Mouse (Mus musculus) myocyte (in vitro differentiated cells): ENCODE results near the gene Capn3. TPM values are rescaled to one million over a fixed set of nuclear protein-coding genes. Genes with fewer than 3 reads are reported as not detected.
A peak's percentile ranks its signal among the peaks of the same experiment; 100 is the strongest.

Source experiments
- H3K27me3 ChIP-seq: one replicate; pipeline ENCODE4 v1.6.1; 2011; ENCODE audit not compliant: control insufficient read depth, insufficient read depth, insufficient read length
- H3K36me3 ChIP-seq: one replicate; pipeline ENCODE4 v1.6.1; 2011; ENCODE audit not compliant: control insufficient read depth, insufficient read depth
- H3K4me2 ChIP-seq: one replicate; pipeline ENCODE4 v1.6.1; 2011; ENCODE audit warnings: low read depth, control low read depth
- H3K4me3 ChIP-seq: one replicate; pipeline ENCODE4 v1.5.1; 2011; ENCODE audit warnings: mild to moderate bottlenecking, control low read depth, moderate library complexity
- H3K79me2 ChIP-seq: one replicate; pipeline ENCODE4 v1.6.1; 2011; ENCODE audit not compliant: control insufficient read depth, insufficient read depth
- H3ac ChIP-seq: one replicate; pipeline ENCODE4 v1.6.1; 2011; ENCODE audit not compliant: control insufficient read depth, insufficient read length
- CEBPB ChIP-seq: IDR thresholded peaks from 2 replicates; pipeline ENCODE4 v1.6.1; 2011; ENCODE audit warnings: mild to moderate bottlenecking, moderate library complexity; ENCODE audit not compliant: poor library complexity, insufficient read depth, severe bottlenecking
- E2F4 ChIP-seq: IDR thresholded peaks from one replicate; pipeline ENCODE4 v1.6.1; 2011; ENCODE audit warnings: mild to moderate bottlenecking, control low read depth, moderate library complexity; ENCODE audit not compliant: insufficient read depth
- MAX ChIP-seq: IDR thresholded peaks from one replicate; pipeline ENCODE4 v1.6.1; 2011; ENCODE audit warnings: low read depth, mild to moderate bottlenecking, control low read depth
- MYOD1 ChIP-seq, 3 experiments: IDR thresholded peaks; one replicate each; pipeline ENCODE4 v1.6.1; 2011; ENCODE audit warnings: control low read depth in 2 of 3, low read depth in 2 of 3, mild to moderate bottlenecking in 2 of 3, moderate library complexity in 1 of 3; ENCODE audit not compliant: insufficient read length in 2 of 3, control insufficient read depth in 1 of 3
- MYOG ChIP-seq, 3 experiments: IDR thresholded peaks; one replicate each; pipeline ENCODE4 v1.6.1; 2011; ENCODE audit warnings: control low read depth in 2 of 3, low read depth in 2 of 3, mild to moderate bottlenecking in 2 of 3; ENCODE audit not compliant: insufficient read length in 2 of 3, control insufficient read depth in 1 of 3, insufficient read depth in 1 of 3
- POLR2A ChIP-seq: IDR thresholded peaks from one replicate; pipeline ENCODE4 v1.6.1; 2011; ENCODE audit warnings: low read depth, mild to moderate bottlenecking, control low read depth, moderate library complexity; ENCODE audit not compliant: insufficient read length
- POLR2AphosphoS2 ChIP-seq: IDR thresholded peaks from one replicate; pipeline ENCODE4 v1.6.1; 2011; ENCODE audit warnings: low read depth, control low read depth; ENCODE audit not compliant: insufficient read length
- REST ChIP-seq: IDR thresholded peaks from one replicate; pipeline ENCODE4 v1.6.1; 2011; ENCODE audit warnings: mild to moderate bottlenecking, control low read depth, moderate library complexity; ENCODE audit not compliant: insufficient read depth, insufficient read length
- SRF ChIP-seq: IDR thresholded peaks from one replicate; pipeline ENCODE4 v1.6.1; 2011; ENCODE audit warnings: low read depth; ENCODE audit not compliant: control insufficient read depth, insufficient read length
- TCF12 ChIP-seq: IDR thresholded peaks from one replicate; pipeline ENCODE4 v1.6.1; 2011; ENCODE audit warnings: mild to moderate bottlenecking, control low read depth; ENCODE audit not compliant: poor library complexity, insufficient read depth, severe bottlenecking
- TCF3 ChIP-seq: IDR thresholded peaks from one replicate; pipeline ENCODE4 v1.6.1; 2011; ENCODE audit warnings: low read depth, control low read depth; ENCODE audit not compliant: insufficient read length
- USF1 ChIP-seq: IDR thresholded peaks from one replicate; pipeline ENCODE4 v1.6.1; 2011; ENCODE audit warnings: low read depth, mild to moderate bottlenecking, control low read depth, moderate library complexity
- polyA plus RNA-seq: library from polyadenylated mRNA; unstranded; fragments of >200 nt; fragmentation: generic; extraction: Trizol; gene quantifications from one replicate; pipeline ENCODE4 v1.2.1, GENCODE M21; 2012; ENCODE audit warnings: missing spikeins

Gene Capn3
- polyA plus RNA-seq, 1 experiment, result 15.9 TPM

DNA sequence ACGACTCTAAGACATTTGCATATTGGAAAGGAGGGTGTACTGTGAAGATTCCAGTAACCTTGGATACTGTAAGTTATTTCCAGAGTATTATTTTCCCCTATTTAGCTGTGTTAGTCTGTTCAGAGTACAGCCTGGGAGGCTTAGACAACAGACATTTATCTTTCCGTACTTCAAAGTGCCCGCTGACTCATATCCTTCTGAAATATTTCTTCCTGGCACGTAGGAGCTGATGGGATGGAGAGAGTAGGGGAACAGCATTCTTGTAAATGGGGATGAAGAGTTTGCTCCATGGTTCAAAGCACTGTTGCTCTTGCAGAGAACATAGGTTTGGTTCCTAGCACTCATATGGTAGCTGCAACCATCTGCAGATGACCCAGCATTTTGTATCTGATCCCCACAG, 3.2 kb upstream of the Capn3 start:
- Histone ChIP-seq H3K4me3 (no peak overlapping the region), H3K27me3 (no peaks in the 10 kb centered on the region), H3ac (no peak overlapping the region), H3K36me3 (no peaks in the 10 kb centered on the region), H3K79me2 (no peaks in the 10 kb centered on the region), H3K4me2 (no peak overlapping the region)
- TF ChIP-seq SRF (no peak), TCF12 (no peak), CEBPB (no peak), MAX (no peak), POLR2AphosphoS2 (no peak), TCF3 (no peak), USF1 (no peak), MYOD1 (IDR thresholded peaks at IDR 0.05; ENCODE audit: control insufficient read depth in 1 of 3, insufficient read length in 2 of 3, low read depth in 2 of 3) (no peak), REST (no peak), MYOG (IDR thresholded peaks at IDR 0.05; ENCODE audit: control insufficient read depth in 1 of 3, insufficient read depth in 1 of 3, insufficient read length in 2 of 3, low read depth in 2 of 3) (no peak), POLR2A (no peak), E2F4 (no peak)

GRCm38 (mm10) chr2:120454987-120455386, 832 bp upstream of the Capn3 start:
- Histone ChIP-seq H3K79me2 (no peaks in the 10 kb centered on the region), H3K36me3 (no peaks in the 10 kb centered on the region), H3K4me2 (no peak overlapping the region), H3K27me3 (no peaks in the 10 kb centered on the region), H3ac (no peak overlapping the region), H3K4me3 (no peak overlapping the region)
- no peak for TF ChIP-seq TCF3
- no peak for TF ChIP-seq SRF
- peak in 1 of 3 experiments; percentile 24 for TF ChIP-seq MYOD1 (IDR thresholded peaks at IDR 0.05; ENCODE audit: control insufficient read depth in 1 of 3, insufficient read length in 2 of 3, low read depth in 2 of 3)
- TF ChIP-seq CEBPB, result no peak
- TF ChIP-seq POLR2AphosphoS2, result no peak
- TF ChIP-seq MYOG (IDR thresholded peaks at IDR 0.05; ENCODE audit: control insufficient read depth in 1 of 3, insufficient read depth in 1 of 3, insufficient read length in 2 of 3, low read depth in 2 of 3), result peak in 1 of 3 experiments; percentile 50

DNA sequence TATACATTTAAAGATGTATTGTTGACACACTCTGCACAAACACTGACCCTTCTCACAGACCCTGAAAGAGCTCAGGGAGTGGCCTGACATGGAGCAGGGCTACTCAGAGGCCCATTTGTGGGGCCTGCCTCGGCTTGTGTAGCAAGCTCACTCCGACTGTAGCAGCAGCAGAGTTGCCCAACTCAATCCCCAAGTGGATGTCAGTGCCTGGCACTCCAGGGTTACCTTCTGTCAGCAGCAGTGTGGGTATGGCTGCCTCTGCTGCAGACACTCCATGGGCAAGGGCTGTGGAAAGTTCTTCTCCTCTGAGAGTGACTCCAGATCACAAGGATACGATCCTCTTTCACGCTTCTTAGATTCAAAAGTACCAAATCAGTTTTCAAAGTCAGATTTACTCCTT, 4.4 kb downstream of the Capn3 start:
- Histone ChIP-seq H3K27me3 (no peaks in the 10 kb centered on the region), H3K4me3 (no peak overlapping the region), H3ac (no peak overlapping the region), H3K36me3 (no peaks in the 10 kb centered on the region), H3K4me2 (no peak overlapping the region), H3K79me2 (no peaks in the 10 kb centered on the region)
- TF ChIP-seq POLR2AphosphoS2 (no peak), E2F4 (no peak), MAX (no peak), MYOG (IDR thresholded peaks at IDR 0.05; ENCODE audit: control insufficient read depth in 1 of 3, insufficient read depth in 1 of 3, insufficient read length in 2 of 3, low read depth in 2 of 3) (no peak), SRF (no peak), MYOD1 (IDR thresholded peaks at IDR 0.05; ENCODE audit: control insufficient read depth in 1 of 3, insufficient read length in 2 of 3, low read depth in 2 of 3) (no peak), USF1 (no peak), TCF3 (no peak), REST (no peak), POLR2A (no peak), CEBPB (no peak), TCF12 (no peak)

DNA sequence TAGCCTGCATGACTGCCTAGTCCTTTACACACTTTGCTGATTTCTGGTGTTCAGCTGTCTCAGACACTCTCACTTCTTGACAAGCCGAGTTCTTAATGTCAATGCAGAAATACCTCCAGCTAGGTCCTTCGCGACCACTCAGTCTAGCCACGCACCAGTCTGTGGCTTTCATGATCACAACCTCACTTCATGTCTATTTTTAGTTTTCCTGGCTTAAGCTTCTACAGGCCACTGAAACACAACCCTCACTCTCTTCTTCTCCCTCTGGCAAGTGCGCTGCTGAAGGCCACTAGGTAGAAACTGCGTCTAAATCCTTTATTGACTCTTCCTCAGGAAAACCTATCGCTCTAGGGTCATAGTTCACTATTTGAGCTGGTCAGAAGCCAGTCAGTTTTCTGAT, 7.5 kb downstream of the Capn3 start:
- no peak overlapping the region for H3ac ChIP-seq
- H3K4me2 ChIP-seq, result peak overlapping the region; percentile 53
- H3K4me3 ChIP-seq, result peak overlapping the region; percentile 8
- TF ChIP-seq CEBPB, result no peak
- no peak for TF ChIP-seq USF1
- TF ChIP-seq E2F4, result no peak
- no peak for TF ChIP-seq POLR2A
- TF ChIP-seq TCF12, result no peak
- TF ChIP-seq REST, result no peak
- no peak for TF ChIP-seq TCF3
- no peak for TF ChIP-seq SRF
- no peak for TF ChIP-seq MYOD1 (IDR thresholded peaks at IDR 0.05; ENCODE audit: control insufficient read depth in 1 of 3, insufficient read length in 2 of 3, low read depth in 2 of 3)
- TF ChIP-seq MYOG (IDR thresholded peaks at IDR 0.05; ENCODE audit: control insufficient read depth in 1 of 3, insufficient read depth in 1 of 3, insufficient read length in 2 of 3, low read depth in 2 of 3), result no peak
- TF ChIP-seq MAX, result no peak
- no peak for TF ChIP-seq POLR2AphosphoS2
- H3K79me2 ChIP-seq, result no peaks in the 10 kb centered on the region
- H3K36me3 ChIP-seq, result no peaks in the 10 kb centered on the region
- no peaks in the 10 kb centered on the region for H3K27me3 ChIP-seq

- Histone ChIP-seq H3K36me3 (no peaks in the 10 kb centered on the region), H3K79me2 (no peaks in the 10 kb centered on the region), H3K4me3 (peak overlapping the region; percentile 8), H3K4me2 (peak overlapping the region; percentile 41), H3ac (no peak overlapping the region), H3K27me3 (no peaks in the 10 kb centered on the region)
- no peak for TF ChIP-seq MAX
- no peak for TF ChIP-seq TCF12
- TF ChIP-seq POLR2A, result no peak
- no peak for TF ChIP-seq POLR2AphosphoS2
- no peak for TF ChIP-seq CEBPB
- no peak for TF ChIP-seq TCF3
- no peak for TF ChIP-seq MYOG (IDR thresholded peaks at IDR 0.05; ENCODE audit: control insufficient read depth in 1 of 3, insufficient read depth in 1 of 3, insufficient read length in 2 of 3, low read depth in 2 of 3)
- TF ChIP-seq REST, result no peak
- TF ChIP-seq MYOD1 (IDR thresholded peaks at IDR 0.05; ENCODE audit: control insufficient read depth in 1 of 3, insufficient read length in 2 of 3, low read depth in 2 of 3), result no peak
- no peak for TF ChIP-seq SRF
- no peak for TF ChIP-seq E2F4
- no peak for TF ChIP-seq USF1
These were observed 8.3 kb downstream of the Capn3 start for GRCm38 (mm10) chr2:120464091-120464490.
